Mouse (Mus musculus): ENCODE results near the gene Pex16.

Pex16 gene

DNA sequence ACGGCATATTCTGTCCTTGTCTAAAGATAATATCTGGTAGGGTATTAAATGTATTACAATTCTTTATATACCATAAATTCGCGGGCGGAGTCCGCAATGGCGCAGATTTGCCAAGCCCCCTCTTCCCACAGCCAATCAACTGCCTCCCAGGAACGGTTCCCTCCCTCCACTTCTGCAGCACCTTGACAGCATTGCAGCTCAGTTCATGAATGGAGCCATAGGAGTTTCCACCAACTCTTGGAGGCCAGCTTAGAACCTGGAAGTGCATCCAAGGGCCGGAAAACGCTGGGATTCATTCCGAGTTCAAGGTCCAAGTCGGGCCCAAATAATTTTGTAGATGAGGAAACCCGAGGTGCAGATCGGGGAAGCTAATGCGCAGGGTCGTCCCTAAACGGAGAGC is at the start of gene Pex16, which contains the start of gene Large2:
Pex16 (plus strand) TSS at position 163 of the 400 bp plus-strand sequence.
Large2 (minus strand) TSS at position 356 of the 400 bp plus-strand sequence.
- peak; percentile 55 for DNase-seq

GRCm38 (mm10) chr2:92325676-92326075 is 48.8 kb upstream of the Pex16 start:
- no peak for DNase-seq

- DNase-seq = no peak
These were observed 48.3 kb upstream of the Pex16 start for GRCm38 (mm10) chr2:92326221-92326620.

GRCm38 (mm10) chr2:92327601-92328000 is 46.9 kb upstream of the Pex16 start:
- DNase-seq = no peak

DNA sequence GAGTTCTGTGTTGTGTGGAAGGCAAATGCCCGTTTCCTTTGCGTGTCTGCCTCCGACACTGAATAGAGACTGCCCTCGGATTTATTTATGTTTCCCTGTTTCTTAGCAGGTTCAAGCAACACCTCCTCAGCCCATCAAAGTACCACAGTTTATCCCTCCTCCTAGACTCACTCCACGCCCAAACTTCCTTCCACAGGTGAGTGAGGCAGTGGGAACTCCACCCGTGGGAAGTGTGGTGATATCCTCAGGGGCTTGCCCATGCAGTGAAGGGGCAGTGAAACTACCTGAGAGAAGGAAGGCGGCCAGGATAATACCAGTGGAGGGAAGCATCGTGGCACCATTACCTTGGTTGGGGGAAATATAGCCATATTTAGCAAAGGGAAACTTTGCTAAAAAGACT is 46.3 kb upstream of the Pex16 start:
- DNase-seq = no peak

GRCm38 (mm10) chr2:92330840-92331239 is 43.6 kb upstream of the Pex16 start:
- DNase-seq = no peak

DNA sequence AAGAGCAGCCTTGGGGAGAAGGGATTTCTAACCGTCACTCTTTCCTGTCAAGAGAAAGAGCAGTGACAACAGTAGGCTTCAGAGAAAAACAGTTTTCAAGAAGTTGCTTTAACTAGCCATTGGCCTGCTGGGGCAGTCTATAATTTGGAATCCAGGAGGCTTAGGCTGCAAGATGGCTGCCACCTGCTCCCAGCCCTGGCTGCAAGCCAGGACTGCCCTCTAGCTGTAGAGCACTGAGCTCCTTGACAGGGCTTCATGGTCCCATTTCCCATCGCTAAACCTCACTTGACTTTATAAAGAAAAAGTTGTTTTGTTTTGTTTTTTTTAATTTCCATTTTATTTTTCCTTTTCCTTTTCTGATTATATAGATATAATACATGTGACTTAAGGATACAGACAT is 43.1 kb upstream of the Pex16 start:
- DNase-seq = no peak

DNA sequence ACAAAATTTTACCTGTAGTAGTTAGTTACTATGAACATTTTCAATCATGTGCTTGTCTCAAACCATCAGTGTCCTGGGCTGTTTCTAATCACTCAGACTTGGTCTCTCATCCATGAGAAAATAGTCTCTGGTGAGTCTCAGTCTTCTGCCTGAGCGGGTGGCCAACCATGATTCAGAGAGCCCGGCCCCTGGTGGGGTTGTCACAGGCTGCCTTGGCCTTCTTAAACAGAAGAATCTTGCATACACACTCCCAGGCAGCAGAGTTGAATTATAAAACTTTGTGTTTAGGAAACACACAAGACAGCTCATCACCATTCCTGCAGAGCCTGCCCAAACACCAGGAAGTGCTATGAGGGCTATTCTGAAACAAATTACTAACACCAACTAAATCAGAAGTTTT is 42.6 kb upstream of the Pex16 start:
- no peak for DNase-seq

- DNase-seq = no peak
These were observed 32.1 kb upstream of the Pex16 start for GRCm38 (mm10) chr2:92342418-92342817.

GRCm38 (mm10) chr2:92347191-92347590 is 27.3 kb upstream of the Pex16 start:
- DNase-seq = no peak

DNA sequence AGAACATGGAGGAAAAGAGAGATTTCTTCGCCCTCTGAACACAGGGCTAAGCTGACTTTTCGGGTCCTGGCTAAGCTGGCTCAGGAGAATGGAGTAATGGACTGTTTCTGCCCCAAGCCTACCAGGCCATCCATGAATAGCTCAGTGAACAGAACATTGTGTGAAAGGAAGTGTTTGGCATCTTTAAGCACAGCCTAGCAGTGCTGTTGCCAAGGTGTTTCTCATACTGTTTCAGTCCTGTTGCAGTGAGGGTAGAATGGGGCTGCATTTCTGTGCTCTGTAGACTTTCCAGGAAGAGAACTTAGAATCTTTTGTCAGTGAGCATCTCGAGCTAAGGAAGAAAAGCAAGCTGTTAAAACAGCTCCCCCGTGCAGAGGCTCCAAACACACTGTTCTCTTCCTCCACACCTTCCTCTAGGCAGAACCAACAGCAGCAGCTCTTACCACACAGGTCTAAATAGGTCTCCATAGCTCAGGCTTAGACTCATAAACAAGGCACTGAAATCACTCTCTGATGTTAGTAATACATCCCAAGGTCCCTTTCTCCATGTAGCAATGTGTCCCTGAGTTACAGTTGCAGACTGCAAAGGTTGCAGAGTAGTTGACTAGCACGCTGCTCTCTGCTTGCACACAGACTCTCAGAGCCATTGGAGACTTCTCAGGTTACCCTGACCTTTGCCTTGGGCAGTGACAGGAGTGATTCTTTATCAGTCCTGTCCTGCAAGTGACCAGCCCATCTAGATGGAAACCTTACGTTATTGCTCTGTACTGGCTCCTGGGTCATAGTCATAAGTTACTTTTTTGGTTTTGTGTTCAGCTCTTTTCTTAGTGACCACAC is 24.7 kb upstream of the Pex16 start:
- DNase-seq = no peak

DNA sequence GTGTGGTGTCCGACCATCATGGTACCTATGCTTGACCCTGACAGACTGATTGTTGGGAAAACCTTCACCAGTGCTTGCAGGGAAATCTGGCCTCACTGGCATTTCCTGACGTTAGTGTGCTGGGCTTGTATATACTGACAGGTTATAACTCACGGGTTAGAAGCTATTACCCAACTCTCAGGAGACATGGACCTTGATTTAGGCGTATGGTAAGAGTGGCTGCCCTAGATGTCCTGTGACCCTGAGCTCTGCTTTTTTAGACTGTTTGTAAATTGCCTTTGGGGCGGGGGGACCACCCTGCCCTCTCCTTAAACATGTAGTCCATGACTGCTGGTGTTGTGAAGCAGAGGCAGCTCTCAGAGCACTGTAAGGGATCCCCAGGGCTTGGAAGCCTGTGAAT is 23.8 kb upstream of the Pex16 start:
- DNase-seq = no peak

GRCm38 (mm10) chr2:92353402-92353801 is 21.1 kb upstream of the Pex16 start:
- DNase-seq = no peak

DNA sequence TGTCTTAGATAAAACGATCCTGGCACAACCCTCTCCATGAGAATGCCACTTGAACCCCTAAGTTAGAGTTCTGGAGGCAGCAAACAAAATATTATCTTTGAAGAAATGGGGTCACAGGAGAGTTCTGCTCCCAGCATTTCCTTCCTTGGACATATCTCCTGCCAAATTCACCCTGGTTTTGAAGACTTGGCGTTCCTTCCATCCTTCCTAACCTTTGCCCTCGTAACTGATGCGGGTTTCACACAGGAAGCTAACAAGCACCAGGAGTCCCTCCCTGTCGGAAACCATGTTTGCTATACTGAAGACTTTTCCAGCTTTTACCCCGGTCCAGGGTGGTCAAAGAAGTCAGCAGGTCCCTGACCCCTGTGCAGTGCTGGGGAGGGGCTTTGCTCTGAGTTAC is 20.3 kb upstream of the Pex16 start:
- peak; percentile 39 for DNase-seq

DNA sequence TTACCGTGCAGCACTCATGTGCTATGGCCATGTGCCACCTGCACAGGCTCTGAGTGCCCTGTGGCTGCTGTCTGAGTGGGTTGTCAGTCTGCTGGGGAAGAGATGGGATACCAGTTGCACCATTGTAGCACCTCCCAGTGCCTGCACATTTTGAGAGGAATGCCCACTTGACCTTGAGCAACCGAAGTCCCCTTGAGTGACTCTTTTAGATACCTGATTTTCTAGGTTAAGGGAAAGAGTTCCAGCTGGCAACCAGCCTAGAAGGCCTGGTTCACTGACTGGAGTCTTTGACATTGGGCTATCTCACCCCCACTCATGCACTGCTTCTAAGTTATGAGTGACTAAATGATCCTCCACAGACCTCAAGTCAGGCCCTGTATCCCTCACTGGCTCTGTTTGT is 15.2 kb upstream of the Pex16 start:
- DNase-seq = peak; percentile 58

- DNase-seq = peak; percentile 14
These were observed 14.2 kb upstream of the Pex16 start for GRCm38 (mm10) chr2:92360186-92360823.

GRCm38 (mm10) chr2:92360893-92361292 is 13.6 kb upstream of the Pex16 start:
- peak; percentile 48 for DNase-seq

DNA sequence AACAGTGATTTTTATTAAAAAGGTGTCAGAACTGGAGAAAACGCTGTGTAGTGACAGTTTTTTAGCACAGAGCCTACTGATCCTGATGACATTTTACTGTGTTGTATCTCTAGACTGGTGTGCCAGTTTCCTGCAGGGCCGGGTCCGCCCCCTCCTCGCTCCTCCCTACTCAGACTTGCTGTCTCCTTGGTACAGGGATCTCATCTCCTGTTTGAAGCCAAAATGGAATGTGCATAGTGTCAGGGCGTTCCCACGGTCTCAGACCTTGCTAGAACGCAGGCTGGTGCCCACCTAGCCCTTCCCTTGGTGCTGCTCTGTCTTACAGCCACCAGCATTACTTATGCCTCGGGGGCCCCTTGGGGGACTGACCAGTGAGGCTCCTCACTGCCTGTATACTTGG is 12.7 kb upstream of the Pex16 start:
- DNase-seq = no peak

DNA sequence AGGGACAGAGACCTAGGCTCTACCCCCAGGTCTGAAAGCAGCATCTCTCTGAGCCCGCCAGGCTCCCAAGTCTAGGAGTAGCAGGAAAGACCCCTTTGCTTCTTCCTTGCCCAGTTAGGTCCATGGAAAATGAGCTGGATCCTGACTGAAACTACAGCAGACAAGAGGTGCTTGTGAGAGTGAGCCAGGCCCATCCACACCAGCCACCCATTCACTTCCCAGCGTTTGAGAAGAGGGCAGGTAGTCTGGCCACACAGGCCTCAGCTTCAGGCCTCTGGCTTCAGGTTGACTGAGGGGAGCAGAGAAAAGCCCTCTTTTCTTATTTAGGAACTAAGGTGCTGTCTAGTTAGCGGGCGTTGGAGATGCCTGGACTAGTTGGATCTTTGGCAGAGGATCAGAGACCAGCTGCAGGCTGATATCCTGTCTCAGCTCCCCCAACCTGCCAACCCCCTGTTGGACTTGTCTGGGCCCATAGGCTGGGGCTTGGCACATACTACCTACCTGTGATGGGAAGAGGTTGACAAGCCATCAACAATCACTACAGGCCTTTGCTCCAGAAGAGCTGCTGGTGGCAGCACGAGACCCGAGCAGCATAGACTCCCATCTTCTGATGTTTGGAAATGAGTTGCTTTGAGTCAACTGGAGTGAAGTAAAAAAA is 11.8 kb upstream of the Pex16 start:
- DNase-seq = peak; percentile 0

- DNase-seq = peak; percentile 0
These were observed 10.4 kb upstream of the Pex16 start for GRCm38 (mm10) chr2:92364086-92364485.

- no peak for DNase-seq
These were observed 8.9 kb upstream of the Pex16 start for GRCm38 (mm10) chr2:92365568-92365967.

GRCm38 (mm10) chr2:92367383-92368029 is 7.0 kb upstream of the Pex16 start:
- peak; percentile 49 for DNase-seq

DNA sequence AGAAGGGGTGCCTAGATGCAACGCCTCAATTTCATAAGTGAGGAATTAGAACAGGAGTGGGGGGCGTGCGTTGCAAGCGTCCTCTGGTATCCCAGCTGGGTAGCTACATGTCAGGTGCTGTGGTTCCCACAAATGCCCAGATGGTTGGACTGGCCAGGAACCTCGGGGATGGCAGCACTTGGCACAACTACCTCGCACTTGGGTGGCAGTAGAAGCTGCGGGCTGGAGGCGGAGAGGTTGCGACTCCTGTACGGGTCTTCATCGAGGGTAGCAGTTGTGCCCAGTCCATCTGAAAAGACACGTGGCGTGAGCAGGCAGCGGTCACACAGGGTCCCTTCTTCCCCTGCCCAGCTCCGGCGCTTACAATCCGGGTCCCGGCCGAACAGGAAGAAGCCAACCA is 4.1 kb upstream of the Pex16 start:
- no peak for DNase-seq
